Mouse (Mus musculus): ENCODE results near the gene Zfp61. TPM values are rescaled to one million over a fixed set of nuclear protein-coding genes. Genes with fewer than 3 reads are reported as not detected.
A peak's percentile ranks its signal among the peaks of the same experiment; 100 is the strongest.
"Not testable (repeated sequence)": the region's sequence is repeated elsewhere in the genome, so short reads cannot be mapped to it uniquely, and the experiment has no call there.

Gene Zfp61
- polyA plus RNA-seq, 1 experiment from 2014 or later = 3.4 TPM

- not testable (repeated sequence) for H3K27ac ChIP-seq; H3K9ac ChIP-seq; H3K4me2 ChIP-seq; H3K4me1 ChIP-seq (replicated peaks); H3K4me3 ChIP-seq (replicated peaks); H3K9me3 ChIP-seq (replicated peaks); ATAC-seq (ENCODE audit: low read depth); H3K36me3 ChIP-seq; DNase-seq; H3K27me3 ChIP-seq
- WGBS (ENCODE audit: insufficient replicate concordance) = 59% methylated on average over 3 of the region's 3 CpGs
These were observed 22.3 kb downstream of the Zfp61 start for GRCm38 (mm10) chr7:24278771-24279170.

- no peaks in the 10 kb centered on the region for H3K9me3 ChIP-seq (replicated peaks)
- H3K36me3 ChIP-seq = peaks cover 12% of the 10 kb centered on the region; the same call in 1 of the 2 replicates
- 65% methylated on average over 4 of the region's 4 CpGs for WGBS (ENCODE audit: insufficient replicate concordance)
- no peak for DNase-seq
- H3K4me1 ChIP-seq (replicated peaks) = peaks cover 4% of the 10 kb centered on the region
- H3K4me3 ChIP-seq (replicated peaks) = no peak overlapping the region
- no peak overlapping the region for H3K9ac ChIP-seq
- no peak overlapping the region for H3K4me2 ChIP-seq
- ATAC-seq (ENCODE audit: low read depth) = no peak
- H3K27ac ChIP-seq = no peak overlapping the region
- H3K27me3 ChIP-seq = no peaks in the 10 kb centered on the region
These were observed 26.6 kb downstream of the Zfp61 start for GRCm38 (mm10) chr7:24274456-24274855.

- Histone ChIP-seq H3K27ac (no peak overlapping the region), H3K9ac (no peak overlapping the region), H3K4me3 (replicated peaks) (no peak overlapping the region), H3K9me3 (replicated peaks) (no peaks in the 10 kb centered on the region), H3K4me1 (replicated peaks) (peaks cover 5% of the 10 kb centered on the region), H3K36me3 (peaks cover 12% of the 10 kb centered on the region; the same call in 1 of the 2 replicates), H3K27me3 (no peaks in the 10 kb centered on the region), H3K4me2 (no peak overlapping the region)
- ATAC-seq (ENCODE audit: low read depth) (no peak), DNase-seq (no peak)
- 82% methylated on average over 6 of the region's 6 CpGs for WGBS (ENCODE audit: insufficient replicate concordance)
These were observed 29.8 kb downstream of the Zfp61 start for GRCm38 (mm10) chr7:24271191-24271590.

- peak; percentile 26 for DNase-seq
- H3K4me3 ChIP-seq (replicated peaks) = peak within 1 kb of the TSS; percentile 65
- H3K4me1 ChIP-seq (replicated peaks) = peaks cover 5% of the 10 kb centered on the region
- no peak within 1 kb of the TSS for H3K27ac ChIP-seq
- peak; percentile 87 for ATAC-seq (ENCODE audit: low read depth)
- H3K27me3 ChIP-seq = no peaks in the 10 kb centered on the region
- H3K36me3 ChIP-seq = peaks cover 12% of the 10 kb centered on the region; the same call in 1 of the 2 replicates
- H3K9me3 ChIP-seq (replicated peaks) = no peaks in the 10 kb centered on the region
- peak within 1 kb of the TSS; percentile 71 for H3K9ac ChIP-seq
- 2% methylated on average over 12 of the region's 12 CpGs for WGBS (ENCODE audit: insufficient replicate concordance)
- H3K4me2 ChIP-seq = peak within 1 kb of the TSS; percentile 76
These were observed 30.8 kb downstream of the Zfp61 start, which contains the start of gene Zfp93 for GRCm38 (mm10) chr7:24270288-24270672. Gene Zfp93 (plus strand): TSS chr7:24270420.

GRCm38 (mm10) chr7:24269667-24270287, 31.3 kb downstream of the Zfp61 start:
- Histone ChIP-seq H3K27ac (no peak overlapping the region), H3K4me1 (replicated peaks) (peaks cover 5% of the 10 kb centered on the region), H3K4me3 (replicated peaks) (peak overlapping the region; percentile 65), H3K9ac (peak overlapping the region; percentile 71), H3K36me3 (peaks cover 7% of the 10 kb centered on the region; the same call in 1 of the 2 replicates), H3K4me2 (peak overlapping the region; percentile 76), H3K9me3 (replicated peaks) (no peaks in the 10 kb centered on the region), H3K27me3 (no peaks in the 10 kb centered on the region)
- WGBS (ENCODE audit: insufficient replicate concordance) = 40% methylated on average over 7 of the region's 7 CpGs
- peak; percentile 27; the same call in 1 of the 2 replicates for ATAC-seq (ENCODE audit: low read depth)
- DNase-seq = no peak

GRCm38 (mm10) chr7:24269256-24269655, 31.8 kb downstream of the Zfp61 start:
- no peaks in the 10 kb centered on the region for H3K9me3 ChIP-seq (replicated peaks)
- no peak for ATAC-seq (ENCODE audit: low read depth)
- DNase-seq = no peak
- peaks cover 4% of the 10 kb centered on the region; the same call in 1 of the 2 replicates for H3K36me3 ChIP-seq
- H3K9ac ChIP-seq = no peak overlapping the region
- 0 out of 2 replicates have a peak overlapping the region, but pooled peaks have one; percentile 65 for H3K4me3 ChIP-seq (replicated peaks)
- H3K4me2 ChIP-seq = no peak overlapping the region
- 54% methylated on average over 3 of the region's 3 CpGs for WGBS (ENCODE audit: insufficient replicate concordance)
- no peaks in the 10 kb centered on the region for H3K27me3 ChIP-seq
- peaks cover 5% of the 10 kb centered on the region for H3K4me1 ChIP-seq (replicated peaks)
- H3K27ac ChIP-seq = no peak overlapping the region

GRCm38 (mm10) chr7:24268176-24269155, 32.6 kb downstream of the Zfp61 start:
- Histone ChIP-seq H3K27me3 (no peaks in the 10 kb centered on the region), H3K36me3 (peaks cover under 1% of the 10 kb centered on the region; the same call in 1 of the 2 replicates), H3K9me3 (replicated peaks) (no peaks in the 10 kb centered on the region), H3K4me1 (replicated peaks) (peaks cover 5% of the 10 kb centered on the region), H3K27ac (no peak overlapping the region), H3K9ac (no peak overlapping the region), H3K4me2 (no peak overlapping the region), H3K4me3 (replicated peaks) (no peak overlapping the region)
- WGBS (ENCODE audit: insufficient replicate concordance) = 63% methylated on average over 24 of the region's 24 CpGs
- DNase-seq = no peak
- ATAC-seq (ENCODE audit: low read depth) = no peak

GRCm38 (mm10) chr7:24260000-24260312, 41.1 kb downstream of the Zfp61 start:
- Histone ChIP-seq H3K36me3 (peaks cover 13% of the 10 kb centered on the region; the same call in 1 of the 2 replicates), H3K9ac (no peak overlapping the region), H3K4me1 (replicated peaks) (peaks cover 5% of the 10 kb centered on the region), H3K9me3 (replicated peaks) (no peaks in the 10 kb centered on the region), H3K27ac (no peak overlapping the region), H3K27me3 (no peaks in the 10 kb centered on the region), H3K4me3 (replicated peaks) (no peak overlapping the region), H3K4me2 (no peak overlapping the region)
- 67% methylated on average over 4 of the region's 4 CpGs for WGBS (ENCODE audit: insufficient replicate concordance)
- ATAC-seq (ENCODE audit: low read depth) (no peak), DNase-seq (no peak)

GRCm38 (mm10) chr7:24259306-24259999, 41.6 kb downstream of the Zfp61 start:
- DNase-seq = no peak
- Histone ChIP-seq H3K4me3 (replicated peaks) (no peak overlapping the region), H3K4me1 (replicated peaks) (peaks cover 6% of the 10 kb centered on the region), H3K9me3 (replicated peaks) (no peaks in the 10 kb centered on the region), H3K9ac (no peak overlapping the region), H3K36me3 (peaks cover 13% of the 10 kb centered on the region; the same call in 1 of the 2 replicates), H3K27ac (no peak overlapping the region), H3K4me2 (no peak overlapping the region), H3K27me3 (no peaks in the 10 kb centered on the region)
- no peak for ATAC-seq (ENCODE audit: low read depth)
- WGBS (ENCODE audit: insufficient replicate concordance) = 75% methylated on average over 13 of the region's 13 CpGs

- Histone ChIP-seq H3K4me3 (replicated peaks) (peak within 1 kb of the TSS; percentile 56), H3K9ac (peak within 1 kb of the TSS; percentile 65), H3K4me1 (replicated peaks) (peaks cover 6% of the 10 kb centered on the region), H3K27me3 (no peaks in the 10 kb centered on the region), H3K4me2 (peak within 1 kb of the TSS; percentile 63), H3K27ac (no peak within 1 kb of the TSS), H3K36me3 (no peaks in the 10 kb centered on the region), H3K9me3 (replicated peaks) (no peaks in the 10 kb centered on the region)
- ATAC-seq (ENCODE audit: low read depth) (peak; percentile 76), DNase-seq (peak; percentile 39)
- 18% methylated on average over 21 of the region's 21 CpGs for WGBS (ENCODE audit: insufficient replicate concordance)
These were observed 46.2 kb downstream of the Zfp61 start, which contains the start of gene Zfp108 for GRCm38 (mm10) chr7:24254633-24255474. Gene Zfp108 (plus strand): TSS chr7:24254794.
